Mouse (Mus musculus): ENCODE data around the gene AL607142.1. TPM values are rescaled to one million over a fixed set of nuclear protein-coding genes. Genes with fewer than 3 reads are reported as not detected.
A peak's percentile ranks its signal among the peaks of the same experiment; 100 is the strongest.

AL607142.1 gene
- polyA plus RNA-seq, 1 experiment from 2014 or later, result not detected

- H3K36me3 ChIP-seq (ENCODE audit: inconsistent target), result no peaks in the 10 kb centered on the region
- H3K27ac ChIP-seq, result no peak overlapping the region
- 90% methylated on average over 7 of the region's 7 CpGs for WGBS (ENCODE audit: missing documents)
- no peak overlapping the region for H3K4me3 ChIP-seq (ENCODE audit: inconsistent target)
- no peaks in the 10 kb centered on the region for H3K79me2 ChIP-seq (ENCODE audit: inconsistent target)
Measured at GRCm38 (mm10) chr4:120045871-120046270, 18.9 kb upstream of the AL607142.1 start.

- no peak overlapping the region for H3K27ac ChIP-seq
- no peak overlapping the region for H3K4me3 ChIP-seq (ENCODE audit: inconsistent target)
- no peaks in the 10 kb centered on the region for H3K36me3 ChIP-seq (ENCODE audit: inconsistent target)
- no peaks in the 10 kb centered on the region for H3K79me2 ChIP-seq (ENCODE audit: inconsistent target)
- 84% methylated on average over 4 of the region's 4 CpGs for WGBS (ENCODE audit: missing documents)
Measured at GRCm38 (mm10) chr4:120047060-120047459, 17.7 kb upstream of the AL607142.1 start.

- Histone ChIP-seq H3K27ac (no peak overlapping the region), H3K4me3 (ENCODE audit: inconsistent target) (no peak overlapping the region), H3K36me3 (ENCODE audit: inconsistent target) (no peaks in the 10 kb centered on the region), H3K79me2 (ENCODE audit: inconsistent target) (no peaks in the 10 kb centered on the region)
- 97% methylated on average over 4 of the region's 4 CpGs for WGBS (ENCODE audit: missing documents)
Measured at GRCm38 (mm10) chr4:120048274-120048673, 16.5 kb upstream of the AL607142.1 start.

DNA sequence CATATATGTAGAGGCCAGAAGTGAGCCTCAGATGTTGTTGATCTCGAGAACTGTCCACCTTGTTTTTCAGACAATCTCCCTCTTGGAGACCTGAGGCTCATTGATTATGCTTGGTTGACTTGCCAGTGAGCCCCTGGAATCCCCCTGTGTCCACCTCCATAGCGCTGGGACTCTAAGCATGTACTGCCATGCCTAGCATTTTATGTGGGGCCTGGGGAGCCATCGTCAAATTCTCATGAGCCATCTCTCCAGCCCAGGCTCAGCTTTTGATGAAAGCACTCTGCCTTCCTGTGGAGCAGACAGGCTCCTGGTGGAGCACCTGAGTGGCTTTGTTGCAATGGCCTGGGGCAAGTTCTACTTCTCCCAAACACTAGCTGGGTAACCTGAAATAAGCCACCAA, 14.9 kb upstream of the AL607142.1 start:
- no peaks in the 10 kb centered on the region for H3K36me3 ChIP-seq (ENCODE audit: inconsistent target)
- no peak overlapping the region for H3K27ac ChIP-seq
- no peaks in the 10 kb centered on the region for H3K79me2 ChIP-seq (ENCODE audit: inconsistent target)
- WGBS (ENCODE audit: missing documents), result 96% methylated on average over 3 of the region's 3 CpGs
- H3K4me3 ChIP-seq (ENCODE audit: inconsistent target), result no peak overlapping the region

DNA sequence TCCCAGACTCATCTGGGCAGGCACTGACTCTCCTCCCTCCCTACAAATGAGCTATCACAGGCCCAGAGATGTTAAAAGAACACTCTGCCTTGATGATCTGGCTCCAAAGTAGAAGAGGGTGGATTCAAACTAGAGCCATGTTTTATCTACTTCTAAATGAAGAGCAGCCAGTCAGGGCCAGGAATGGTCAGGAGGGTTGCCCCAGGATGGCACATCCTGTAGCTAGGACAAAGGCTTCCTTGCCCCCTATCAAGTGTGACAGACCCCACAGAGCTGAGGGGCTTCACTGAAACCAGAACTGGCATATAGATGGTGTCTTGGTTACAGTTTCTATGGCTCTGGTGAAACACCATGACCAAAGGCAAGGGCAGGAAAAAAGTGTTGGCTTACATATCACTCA, 12.3 kb upstream of the AL607142.1 start:
- Histone ChIP-seq H3K27ac (peak overlapping the region; percentile 86), H3K36me3 (ENCODE audit: inconsistent target) (no peaks in the 10 kb centered on the region)

GRCm38 (mm10) chr4:120053026-120054005, 11.5 kb upstream of the AL607142.1 start:
- H3K27ac ChIP-seq, result peak overlapping the region; percentile 86
- 19% methylated on average over 11 of the region's 11 CpGs for WGBS (ENCODE audit: missing documents)
- H3K4me3 ChIP-seq (ENCODE audit: inconsistent target), result no peak overlapping the region

More for the DNA sequence above, 12.3 kb upstream of the AL607142.1 start:
- Histone ChIP-seq H3K4me3 (ENCODE audit: inconsistent target) (no peak overlapping the region), H3K79me2 (ENCODE audit: inconsistent target) (no peaks in the 10 kb centered on the region)

GRCm38 (mm10) chr4:120054145-120054544, 10.7 kb upstream of the AL607142.1 start:
- Histone ChIP-seq H3K27ac (peak overlapping the region; percentile 86), H3K4me3 (ENCODE audit: inconsistent target) (no peak overlapping the region), H3K79me2 (ENCODE audit: inconsistent target) (no peaks in the 10 kb centered on the region), H3K36me3 (ENCODE audit: inconsistent target) (no peaks in the 10 kb centered on the region)
- 32% methylated on average over 9 of the region's 9 CpGs for WGBS (ENCODE audit: missing documents)

More at GRCm38 (mm10) chr4:120053026-120054005, 11.5 kb upstream of the AL607142.1 start:
- Histone ChIP-seq H3K79me2 (ENCODE audit: inconsistent target) (no peaks in the 10 kb centered on the region), H3K36me3 (ENCODE audit: inconsistent target) (no peaks in the 10 kb centered on the region)

- 93% methylated on average over 8 of the region's 9 CpGs for WGBS (ENCODE audit: missing documents)
- Histone ChIP-seq H3K36me3 (ENCODE audit: inconsistent target) (no peaks in the 10 kb centered on the region), H3K4me3 (ENCODE audit: inconsistent target) (no peak overlapping the region), H3K27ac (no peak overlapping the region), H3K79me2 (ENCODE audit: inconsistent target) (no peaks in the 10 kb centered on the region)
Measured at GRCm38 (mm10) chr4:120056451-120056850, 8.3 kb upstream of the AL607142.1 start.

GRCm38 (mm10) chr4:120057529-120057928, 7.3 kb upstream of the AL607142.1 start:
- Histone ChIP-seq H3K36me3 (ENCODE audit: inconsistent target) (no peaks in the 10 kb centered on the region), H3K27ac (no peak overlapping the region), H3K4me3 (ENCODE audit: inconsistent target) (no peak overlapping the region), H3K79me2 (ENCODE audit: inconsistent target) (no peaks in the 10 kb centered on the region)
- WGBS (ENCODE audit: missing documents), result 78% methylated on average over 8 of the region's 8 CpGs

DNA sequence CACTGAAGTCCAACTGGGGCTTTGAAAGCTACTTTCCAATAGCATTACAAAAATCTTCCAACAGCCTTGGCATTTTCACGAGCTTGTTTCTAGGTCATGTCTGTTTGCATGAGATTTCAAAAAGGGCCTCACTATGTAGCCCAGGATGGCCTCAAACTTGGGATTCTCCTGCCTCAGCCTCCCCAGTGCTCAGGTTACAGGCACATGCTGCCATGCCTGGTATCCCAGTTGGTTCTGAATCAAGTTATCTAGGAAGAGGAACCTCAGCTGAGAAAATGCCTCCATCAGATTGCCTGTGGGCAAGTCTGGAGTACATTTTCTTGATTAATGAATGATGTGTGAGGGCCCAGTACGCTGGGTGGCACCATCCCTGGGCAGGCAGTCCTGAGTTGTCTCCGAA, 6.6 kb upstream of the AL607142.1 start:
- H3K36me3 ChIP-seq (ENCODE audit: inconsistent target), result no peaks in the 10 kb centered on the region
- 92% methylated on average over 3 of the region's 3 CpGs for WGBS (ENCODE audit: missing documents)
- H3K27ac ChIP-seq, result no peak overlapping the region
- H3K79me2 ChIP-seq (ENCODE audit: inconsistent target), result no peaks in the 10 kb centered on the region
- H3K4me3 ChIP-seq (ENCODE audit: inconsistent target), result no peak overlapping the region

GRCm38 (mm10) chr4:120058794-120059193, 6.0 kb upstream of the AL607142.1 start:
- Histone ChIP-seq H3K79me2 (ENCODE audit: inconsistent target) (no peaks in the 10 kb centered on the region), H3K36me3 (ENCODE audit: inconsistent target) (no peaks in the 10 kb centered on the region), H3K4me3 (ENCODE audit: inconsistent target) (no peak overlapping the region), H3K27ac (no peak overlapping the region)
- 76% methylated on average over 10 of the region's 10 CpGs for WGBS (ENCODE audit: missing documents)

- WGBS (ENCODE audit: missing documents), result 43% methylated on average over 6 of the region's 6 CpGs
- Histone ChIP-seq H3K4me3 (ENCODE audit: inconsistent target) (no peak overlapping the region), H3K36me3 (ENCODE audit: inconsistent target) (no peaks in the 10 kb centered on the region), H3K79me2 (ENCODE audit: inconsistent target) (no peaks in the 10 kb centered on the region), H3K27ac (no peak overlapping the region)
Measured at GRCm38 (mm10) chr4:120061727-120062126, 3.1 kb upstream of the AL607142.1 start.

DNA sequence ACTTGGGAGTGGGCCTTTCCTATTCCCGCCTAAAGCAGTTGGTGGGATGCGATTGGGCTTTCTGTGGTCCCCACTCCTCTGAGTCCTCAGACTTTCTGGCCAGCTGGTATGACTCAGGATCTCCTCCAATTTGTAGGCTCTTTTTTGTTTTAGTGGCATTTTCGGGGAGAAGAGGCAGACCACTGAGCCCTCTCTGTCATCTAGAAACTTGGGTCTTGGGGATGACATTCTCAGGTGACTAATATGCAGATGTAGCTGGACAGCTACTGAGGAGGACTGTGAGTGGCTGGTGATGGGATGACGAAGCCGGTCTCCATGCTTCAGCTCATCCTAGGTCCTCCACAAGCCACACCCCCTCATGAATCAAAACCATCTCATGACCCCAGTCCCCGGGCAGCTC, 2.6 kb upstream of the AL607142.1 start:
- H3K4me3 ChIP-seq (ENCODE audit: inconsistent target), result no peak overlapping the region
- no peak overlapping the region for H3K27ac ChIP-seq
- H3K36me3 ChIP-seq (ENCODE audit: inconsistent target), result no peaks in the 10 kb centered on the region
- 95% methylated on average over 6 of the region's 6 CpGs for WGBS (ENCODE audit: missing documents)
- no peaks in the 10 kb centered on the region for H3K79me2 ChIP-seq (ENCODE audit: inconsistent target)

GRCm38 (mm10) chr4:120062754-120063153, 2.0 kb upstream of the AL607142.1 start:
- Histone ChIP-seq H3K4me3 (ENCODE audit: inconsistent target) (no peak overlapping the region), H3K36me3 (ENCODE audit: inconsistent target) (no peaks in the 10 kb centered on the region), H3K79me2 (ENCODE audit: inconsistent target) (no peaks in the 10 kb centered on the region), H3K27ac (no peak overlapping the region)
- WGBS (ENCODE audit: missing documents), result 92% methylated on average over 11 of the region's 11 CpGs

- Histone ChIP-seq H3K36me3 (ENCODE audit: inconsistent target) (no peaks in the 10 kb centered on the region), H3K27ac (no peak overlapping the region), H3K4me3 (ENCODE audit: inconsistent target) (no peak overlapping the region), H3K79me2 (ENCODE audit: inconsistent target) (no peaks in the 10 kb centered on the region)
- 97% methylated on average over 18 of the region's 20 CpGs for WGBS (ENCODE audit: missing documents)
Measured at GRCm38 (mm10) chr4:120063353-120064124, 1.3 kb upstream of the AL607142.1 start.

All from macrophage (primary cell).